Mouse (Mus musculus) E14TG2a.4 (cell line): ENCODE data around the gene Gapdhs.

Experiments
- CTCF ChIP-seq: conservative IDR thresholded peaks from 2 replicates; pipeline ENCODE4 v1.5.1; 2014; ENCODE audit warnings: low read length
- NANOG ChIP-seq: IDR thresholded peaks from 2 replicates; pipeline ENCODE4 v1.6.1; 2014; ENCODE audit warnings: borderline replicate concordance, low read length, mixed read lengths
- POU5F1 ChIP-seq: IDR thresholded peaks from 2 replicates; pipeline ENCODE4 v1.6.1; 2014; ENCODE audit warnings: low read length, borderline replicate concordance

GRCm38 (mm10) chr7:30728739-30729395 lies 14.6 kb downstream of the Gapdhs start:
- TF ChIP-seq CTCF: no peak
- TF ChIP-seq POU5F1: no peak
- TF ChIP-seq NANOG: no peak
